Mouse (Mus musculus): ENCODE data around the gene Zfp790.
"Not testable (repeated sequence)": the region's sequence is repeated elsewhere in the genome, so short reads cannot be mapped to it uniquely, and the experiment has no call there.

The Zfp790 gene

DNA sequence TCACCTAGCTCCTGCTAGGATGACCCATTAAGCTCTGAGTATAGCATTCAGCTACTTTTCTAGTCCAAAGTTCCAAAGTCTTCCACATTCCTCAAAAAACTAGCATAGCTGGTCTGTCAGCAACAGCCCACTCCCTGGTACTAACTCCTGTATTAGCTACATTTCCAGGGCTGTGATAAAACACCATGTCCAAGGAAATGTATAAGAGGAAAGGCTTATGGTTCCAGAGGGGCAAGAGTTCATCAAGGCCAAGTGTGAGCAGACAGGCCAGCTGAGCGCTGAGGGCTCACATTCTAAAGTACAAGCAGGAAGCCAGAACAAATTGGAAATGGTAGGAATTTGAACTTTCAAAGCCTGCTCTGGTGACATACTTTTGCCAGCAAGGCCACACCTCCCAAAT, 26.2 kb downstream of the Zfp790 start:
- in situ Hi-C loops (cut with MboI): no loop called here

DNA sequence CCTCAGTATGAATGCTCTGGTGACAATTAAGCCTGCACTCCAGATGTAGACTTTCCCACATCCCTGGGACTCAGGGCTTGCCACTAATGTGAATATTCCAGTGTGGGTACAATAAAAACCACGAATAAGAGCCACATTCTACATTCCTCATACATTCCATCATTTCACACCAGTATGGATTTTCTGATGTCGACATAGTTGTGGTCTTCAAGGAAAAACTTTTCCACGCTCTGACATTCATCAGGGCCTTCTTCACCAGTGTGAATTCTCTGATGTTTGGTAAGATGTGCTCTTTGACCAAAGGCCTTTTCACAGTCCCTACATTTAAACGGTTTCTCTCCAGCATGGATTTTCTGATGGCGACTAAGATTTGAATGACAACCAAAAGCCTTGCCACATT, 28.7 kb downstream of the Zfp790 start:
- in situ Hi-C loops (cut with MboI): no loop called here

DNA sequence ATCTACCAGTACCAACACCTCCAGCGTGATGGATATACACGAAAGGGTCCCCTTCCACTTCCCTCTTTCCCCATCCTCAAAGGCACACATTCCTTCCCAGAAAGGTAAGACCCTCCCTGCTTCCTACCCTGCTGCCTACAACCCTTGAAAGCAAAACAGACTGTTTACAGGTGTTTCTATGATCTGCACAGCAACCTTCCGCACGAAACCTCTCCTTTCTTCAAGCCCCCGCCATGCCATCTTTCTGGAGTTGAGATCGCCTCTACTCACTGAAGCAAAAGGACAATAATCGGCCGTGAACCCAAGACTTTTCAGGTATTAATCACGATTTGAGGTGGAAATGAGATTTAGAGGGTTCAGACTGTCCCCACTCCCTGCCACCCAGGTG, 36.9 kb downstream of the Zfp790 start:
- in situ Hi-C loops (cut with MboI): no loop called here

DNA sequence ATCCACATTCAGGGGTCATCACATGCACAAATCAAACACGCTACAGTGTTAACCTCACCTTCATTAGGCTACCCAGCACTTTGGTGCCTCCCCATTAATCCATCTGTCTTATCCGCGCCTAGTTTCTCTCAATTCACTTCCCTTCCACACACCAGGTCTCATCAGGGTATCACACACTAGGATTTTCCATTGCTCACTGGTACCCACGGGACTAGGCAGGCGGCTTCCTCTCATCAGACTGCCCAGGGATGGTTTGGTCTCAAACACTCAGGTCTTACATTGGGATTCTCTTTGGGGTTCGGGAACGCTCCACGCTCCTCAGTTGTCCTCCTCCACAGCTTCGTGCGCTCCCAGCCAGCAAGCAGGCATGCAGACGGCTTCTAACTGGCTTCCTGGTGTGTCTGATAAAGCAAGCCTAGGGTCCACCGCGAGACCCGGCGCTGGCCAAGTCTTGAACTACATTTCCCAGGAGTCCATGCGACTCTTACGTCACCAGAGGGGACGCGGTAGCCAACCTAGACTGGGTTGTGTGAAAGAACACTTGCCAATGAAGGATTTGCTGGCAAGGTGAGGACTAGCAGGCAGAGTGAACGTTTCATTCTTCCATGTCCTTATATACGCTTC, 37.4 kb downstream of the Zfp790 start, which contains the start of gene Zfp940:
Zfp940 (minus strand) TSS at position 451 of the 624 bp plus-strand sequence.
- in situ Hi-C loops (cut with MboI): no loop called here

DNA sequence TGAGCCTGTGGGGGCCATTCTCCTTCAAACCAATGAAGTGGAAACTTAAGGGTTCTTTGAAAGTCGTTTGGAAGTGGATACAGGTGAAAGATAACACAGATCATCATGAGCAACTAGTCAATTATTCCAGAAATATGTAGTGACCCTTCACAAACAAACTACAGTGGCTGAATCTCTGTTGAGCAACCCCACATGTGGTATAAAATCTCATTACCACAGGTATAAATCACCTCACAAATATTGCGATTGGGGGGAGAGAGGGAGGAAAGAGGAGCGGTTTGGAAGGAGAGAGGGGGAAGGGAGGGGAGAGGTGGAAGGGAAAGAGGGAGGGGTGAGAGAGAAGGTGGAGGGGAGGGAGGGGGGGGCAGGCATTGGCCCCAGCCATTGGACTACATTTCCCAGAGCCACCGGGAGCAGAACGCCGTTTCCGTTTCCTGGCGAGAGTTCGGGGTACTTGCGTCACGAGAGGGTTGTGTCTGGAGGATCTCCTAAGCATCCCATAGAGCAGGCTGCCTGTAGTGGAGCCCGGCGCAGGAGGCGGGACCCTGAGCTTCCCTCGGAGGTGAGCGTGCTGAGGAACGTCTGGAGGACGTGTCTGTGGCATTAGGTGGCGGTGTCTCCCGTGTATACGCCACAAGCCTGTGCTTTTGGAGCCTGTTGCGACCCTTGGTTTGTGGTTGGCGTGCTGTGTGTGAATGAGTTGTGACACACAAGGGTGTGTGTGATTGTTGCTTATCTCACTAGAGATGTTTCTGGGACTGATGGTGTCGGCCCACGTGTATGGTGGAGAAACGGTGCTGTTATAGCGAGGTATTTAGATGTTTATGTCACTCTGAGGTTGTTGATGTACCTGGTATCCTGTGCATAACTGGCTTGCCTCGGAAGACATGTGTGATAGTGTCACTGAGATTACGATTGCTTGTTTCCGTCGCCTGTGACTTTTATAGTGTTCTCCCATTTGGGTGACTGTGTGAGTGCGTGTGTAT, 43.9 kb downstream of the Zfp790 start, which contains the start of gene Zfp420:
Zfp420 (plus strand) TSS at position 448 of the 986 bp plus-strand sequence.
- in situ Hi-C loops (cut with MboI): no loop called here

DNA sequence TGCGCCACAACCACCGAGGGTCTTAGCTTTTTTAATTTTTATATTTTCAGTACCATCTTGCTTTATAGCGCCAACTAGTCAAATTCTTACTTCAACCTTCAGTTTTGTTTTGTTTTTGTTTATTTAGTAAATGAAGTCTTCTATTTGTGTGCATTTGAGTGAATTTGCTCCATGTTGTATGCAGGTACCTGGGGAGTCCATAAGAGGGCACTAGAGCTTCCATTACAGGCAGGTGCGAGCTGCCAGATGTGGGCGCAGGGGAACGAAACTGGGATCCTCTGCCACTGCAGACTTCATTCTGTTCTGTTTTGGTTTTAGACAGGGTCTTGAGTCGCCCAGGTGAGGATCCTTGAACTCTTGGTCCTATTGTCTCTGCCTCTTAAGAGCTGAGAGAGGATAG, 45.7 kb downstream of the Zfp790 start:
- in situ Hi-C loops (cut with MboI): no loop called here

DNA sequence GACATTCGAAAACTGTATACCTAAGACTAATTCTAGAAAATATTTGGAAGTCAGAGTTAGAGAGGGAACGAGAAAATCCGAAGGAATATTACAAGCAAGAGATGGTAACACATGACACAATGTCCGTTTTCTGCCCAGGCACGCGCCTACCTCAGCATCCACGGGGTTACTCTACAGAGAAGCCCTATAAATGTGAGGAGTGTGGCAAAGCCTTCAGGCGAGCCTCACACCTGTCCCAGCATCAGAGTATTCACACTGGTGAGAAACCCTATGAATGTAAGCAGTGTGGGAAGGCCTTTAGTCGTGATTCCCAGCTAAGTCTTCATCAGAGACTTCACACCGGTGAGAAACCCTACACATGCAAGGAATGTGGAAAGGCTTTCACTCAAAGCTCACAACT, 58.3 kb downstream of the Zfp790 start:
- in situ Hi-C loops (cut with MboI): no loop called here

DNA sequence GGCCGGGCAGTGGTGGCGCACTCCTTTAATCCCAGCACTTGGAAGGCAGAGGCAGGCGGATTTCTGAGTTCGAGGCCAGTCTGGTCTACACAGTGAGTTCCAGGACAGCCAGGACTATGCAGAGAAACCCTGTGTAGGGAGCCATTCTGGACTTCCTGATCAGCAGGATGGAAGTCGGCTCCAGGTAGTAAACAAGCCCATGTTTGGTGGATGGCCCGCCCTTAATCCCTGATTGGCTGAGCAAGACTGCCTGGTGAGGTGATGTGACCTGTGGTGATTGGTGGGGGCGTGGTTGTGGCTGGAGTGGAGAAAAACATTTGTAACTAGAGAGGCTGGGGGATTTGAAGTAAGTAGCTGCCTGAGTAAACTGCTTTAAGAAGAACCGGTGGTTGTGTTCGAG, 61.6 kb downstream of the Zfp790 start:
- in situ Hi-C loops (cut with MboI): not testable (repeated sequence)

DNA sequence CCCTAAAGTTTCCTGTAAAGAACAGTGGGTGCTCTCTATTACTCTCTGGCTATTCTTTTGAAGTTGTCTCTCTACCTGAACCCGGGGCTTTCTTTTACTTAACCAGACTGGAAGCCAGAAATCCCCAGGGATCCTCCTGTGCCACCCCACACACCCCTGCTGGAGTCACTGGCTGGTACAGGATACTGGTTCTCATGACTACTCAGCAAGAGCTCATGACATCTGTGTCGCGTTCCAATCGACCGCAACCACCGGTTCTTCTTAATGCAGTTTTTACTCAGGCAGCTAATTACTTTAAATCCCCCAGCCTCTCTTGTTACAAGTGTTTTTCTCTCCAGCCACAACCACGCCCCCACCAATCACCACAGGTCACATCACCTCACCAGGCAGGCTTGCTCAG, 64.1 kb downstream of the Zfp790 start:
- in situ Hi-C loops (cut with MboI): no loop called here
